Mouse (Mus musculus): Measurements from ENCODE around the gene Rho. TPM values are rescaled to one million over a fixed set of nuclear protein-coding genes. Genes with fewer than 3 reads are reported as not detected.

Rho gene
- polyA plus RNA-seq, 1 experiment from 2014 or later = 0.17 TPM

- H3K27me3 ChIP-seq = no peaks in the 10 kb centered on the region
- 68% methylated on average over 1 of the region's 1 CpGs for WGBS
- no peaks in the 10 kb centered on the region for H3K36me3 ChIP-seq
- no peak overlapping the region for H3K4me2 ChIP-seq (replicated peaks)
- no peaks in the 10 kb centered on the region for H3K9me3 ChIP-seq
- H3K4me1 ChIP-seq = 0 out of 2 replicates have a peak, but pooled peaks cover 7% of the 10 kb centered on the region
- H3K9ac ChIP-seq = no peak overlapping the region
- ATAC-seq (ENCODE audit: insufficient number of reproducible peaks, insufficient read depth, low FRiP score, low TSS enrichment) = no peak
- H3K27ac ChIP-seq = no peak overlapping the region
- no peak overlapping the region for H3K4me3 ChIP-seq
These were observed 7.2 kb downstream of the Rho start for GRCm38 (mm10) chr6:115938798-115939197.

- H3K36me3 ChIP-seq = no peaks in the 10 kb centered on the region
- no peak overlapping the region for H3K9ac ChIP-seq
- WGBS = 79% methylated on average over 1 of the region's 1 CpGs
- H3K4me2 ChIP-seq (replicated peaks) = no peak overlapping the region
- no peak overlapping the region for H3K4me3 ChIP-seq
- no peak overlapping the region for H3K27ac ChIP-seq
- no peaks in the 10 kb centered on the region for H3K27me3 ChIP-seq
- H3K9me3 ChIP-seq = no peaks in the 10 kb centered on the region
- ATAC-seq (ENCODE audit: insufficient number of reproducible peaks, insufficient read depth, low FRiP score, low TSS enrichment) = no peak
- 0 out of 2 replicates have a peak, but pooled peaks cover 7% of the 10 kb centered on the region for H3K4me1 ChIP-seq
These were observed 9.1 kb downstream of the Rho start for GRCm38 (mm10) chr6:115940603-115941002.

GRCm38 (mm10) chr6:115941128-115941527, 9.6 kb downstream of the Rho start:
- H3K9me3 ChIP-seq = no peaks in the 10 kb centered on the region
- 0 out of 2 replicates have a peak, but pooled peaks cover 7% of the 10 kb centered on the region for H3K4me1 ChIP-seq
- no peak overlapping the region for H3K4me2 ChIP-seq (replicated peaks)
- WGBS = 11% methylated on average over 8 of the region's 12 CpGs
- H3K36me3 ChIP-seq = no peaks in the 10 kb centered on the region
- no peak overlapping the region for H3K9ac ChIP-seq
- H3K27me3 ChIP-seq = no peaks in the 10 kb centered on the region
- H3K4me3 ChIP-seq = no peak overlapping the region
- ATAC-seq (ENCODE audit: insufficient number of reproducible peaks, insufficient read depth, low FRiP score, low TSS enrichment) = no peak
- H3K27ac ChIP-seq = no peak overlapping the region

DNA sequence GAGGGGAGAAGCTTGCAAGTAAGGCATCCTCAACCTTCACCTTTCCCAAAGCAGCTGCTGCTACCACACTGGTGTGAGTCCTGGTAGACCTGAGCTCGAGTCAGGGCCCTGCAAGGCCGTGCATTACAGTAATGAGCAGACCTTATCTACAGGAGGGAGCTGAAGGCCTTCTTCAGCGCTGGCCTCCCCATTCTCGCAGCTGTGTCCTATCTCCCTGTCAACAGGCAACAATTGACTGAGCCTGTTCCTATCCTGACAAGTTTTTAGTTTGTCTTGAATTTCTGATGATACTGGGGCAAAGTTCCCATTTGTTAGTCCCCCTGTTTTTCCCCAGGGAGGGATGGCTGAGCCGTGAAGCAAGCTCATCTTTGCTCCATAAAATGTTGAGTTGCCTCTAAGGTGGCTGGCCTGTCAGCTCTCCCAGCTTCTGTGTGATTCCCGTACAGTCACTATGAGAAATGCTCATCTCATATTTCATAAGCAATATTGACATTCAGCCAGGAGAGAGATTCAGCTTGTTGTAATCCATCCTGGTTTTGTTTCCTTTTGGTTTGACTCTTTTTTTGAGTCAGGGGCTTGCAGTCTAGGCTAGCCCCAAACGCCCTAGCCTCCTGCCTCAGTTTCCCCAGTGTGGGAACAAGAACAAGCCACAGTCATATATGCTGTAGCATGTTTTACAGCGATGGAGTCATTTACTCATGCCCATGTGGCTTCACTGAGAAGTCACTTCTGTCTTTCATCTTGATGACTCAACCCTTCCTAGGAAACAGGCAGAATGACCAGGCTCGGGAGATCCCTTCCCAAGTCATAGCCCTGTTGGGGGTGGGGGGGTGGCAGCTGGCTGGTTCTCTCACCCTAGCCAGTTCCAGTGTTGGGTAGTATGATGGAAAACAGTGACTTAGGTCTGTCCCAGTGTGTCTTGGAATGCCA, 12.2 kb downstream of the Rho start:
- H3K4me2 ChIP-seq (replicated peaks) = no peak overlapping the region
- H3K9ac ChIP-seq = no peak overlapping the region
- H3K36me3 ChIP-seq = no peaks in the 10 kb centered on the region
- peaks cover 15% of the 10 kb centered on the region for H3K4me1 ChIP-seq
- ATAC-seq (ENCODE audit: insufficient number of reproducible peaks, insufficient read depth, low FRiP score, low TSS enrichment) = no peak
- no peak overlapping the region for H3K4me3 ChIP-seq
- no peaks in the 10 kb centered on the region for H3K27me3 ChIP-seq
- no peak overlapping the region for H3K27ac ChIP-seq
- H3K9me3 ChIP-seq = no peaks in the 10 kb centered on the region
- WGBS = 68% methylated on average over 9 of the region's 9 CpGs

DNA sequence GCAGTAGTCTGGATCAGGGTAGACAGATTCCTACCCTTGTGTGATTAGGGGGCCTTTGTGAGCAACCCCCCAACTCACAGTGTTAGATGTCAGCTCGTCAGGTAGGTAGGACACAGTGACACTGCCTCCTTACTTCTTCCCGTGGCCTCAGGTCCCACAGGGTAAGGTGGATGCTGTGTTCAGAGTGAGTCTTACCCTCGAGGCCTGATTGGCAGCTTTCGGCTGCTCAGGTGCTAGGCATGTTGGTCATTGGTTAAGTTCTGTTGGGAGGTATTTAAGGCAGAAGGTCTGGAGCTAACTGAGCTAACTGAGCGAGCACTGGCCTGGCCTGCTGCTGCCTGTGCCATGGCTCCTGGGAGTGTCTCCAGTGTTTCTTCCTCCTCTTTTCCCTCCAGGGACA, 13.1 kb downstream of the Rho start, which contains the start of gene H1foo:
H1foo (plus strand) TSS at position 301 of the 400 bp plus-strand sequence.
- Histone ChIP-seq H3K36me3 (no peaks in the 10 kb centered on the region), H3K4me1 (peaks cover 15% of the 10 kb centered on the region), H3K4me3 (no peak within 1 kb of the TSS), H3K9ac (no peak within 1 kb of the TSS), H3K9me3 (no peaks in the 10 kb centered on the region), H3K27me3 (no peaks in the 10 kb centered on the region), H3K27ac (no peak within 1 kb of the TSS), H3K4me2 (replicated peaks) (no peak within 1 kb of the TSS)
- no peak for ATAC-seq (ENCODE audit: insufficient number of reproducible peaks, insufficient read depth, low FRiP score, low TSS enrichment)
- 79% methylated on average over 5 of the region's 5 CpGs for WGBS

DNA sequence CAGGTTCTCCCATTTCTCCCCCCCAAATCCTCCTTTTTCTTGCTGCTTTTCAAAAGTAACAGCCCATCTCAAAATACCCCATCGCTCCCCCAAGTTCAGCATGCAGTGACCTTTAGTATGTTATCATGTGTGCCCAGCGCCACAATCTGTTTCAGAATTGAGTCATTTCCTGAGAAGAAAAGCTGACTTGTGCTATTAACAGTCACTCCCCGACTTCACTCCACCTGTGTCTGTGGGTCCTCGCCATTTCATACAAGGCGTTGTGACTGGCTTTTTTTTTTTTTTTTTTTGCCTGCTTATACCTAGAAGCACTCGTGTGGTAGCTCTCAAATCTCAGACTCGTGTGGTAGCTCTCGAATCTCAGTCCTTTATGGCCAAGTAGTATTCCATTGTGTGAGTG, 14.1 kb downstream of the Rho start:
- whole genome bisulfite sequencing = 80% methylated on average over 8 of the region's 8 CpGs
- Histone ChIP-seq H3K9me3 (no peaks in the 10 kb centered on the region), H3K9ac (no peak overlapping the region), H3K27me3 (no peaks in the 10 kb centered on the region), H3K4me2 (replicated peaks) (no peak overlapping the region), H3K27ac (no peak overlapping the region), H3K4me1 (peaks cover 15% of the 10 kb centered on the region), H3K4me3 (no peak overlapping the region), H3K36me3 (no peaks in the 10 kb centered on the region)
- ATAC-seq (ENCODE audit: insufficient number of reproducible peaks, insufficient read depth, low FRiP score, low TSS enrichment) = no peak

DNA sequence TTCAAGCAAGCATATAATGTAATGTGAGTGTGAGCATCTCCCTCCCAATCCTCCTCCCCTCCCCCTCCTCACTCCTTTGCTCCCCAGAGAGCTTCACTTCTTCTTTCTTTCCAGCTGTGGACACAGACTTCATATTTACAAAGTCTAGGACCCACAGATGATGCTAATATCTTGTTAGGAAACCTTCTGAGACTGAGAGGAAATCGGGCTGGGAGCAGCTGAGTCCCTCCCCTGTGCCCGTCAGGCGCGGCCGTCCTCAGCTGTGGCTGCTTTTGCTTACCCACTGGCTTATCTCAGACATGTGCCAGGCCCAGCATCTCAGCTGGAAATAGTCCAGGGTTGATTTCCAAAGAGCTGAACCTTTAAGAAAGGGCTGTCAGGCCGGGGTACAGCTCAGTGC, 14.8 kb downstream of the Rho start:
- no peak for ATAC-seq (ENCODE audit: insufficient number of reproducible peaks, insufficient read depth, low FRiP score, low TSS enrichment)
- no peaks in the 10 kb centered on the region for H3K9me3 ChIP-seq
- H3K4me1 ChIP-seq = peaks cover 11% of the 10 kb centered on the region
- no peak overlapping the region for H3K9ac ChIP-seq
- no peaks in the 10 kb centered on the region for H3K27me3 ChIP-seq
- H3K36me3 ChIP-seq = no peaks in the 10 kb centered on the region
- no peak overlapping the region for H3K4me2 ChIP-seq (replicated peaks)
- H3K4me3 ChIP-seq = no peak overlapping the region
- WGBS = 58% methylated on average over 6 of the region's 6 CpGs
- H3K27ac ChIP-seq = 0 out of 2 replicates have a peak overlapping the region, but pooled peaks have one; percentile 31

- Histone ChIP-seq H3K27me3 (no peaks in the 10 kb centered on the region), H3K4me3 (no peak overlapping the region), H3K36me3 (no peaks in the 10 kb centered on the region), H3K4me1 (peaks cover 31% of the 10 kb centered on the region), H3K9ac (no peak overlapping the region), H3K4me2 (replicated peaks) (no peak overlapping the region), H3K9me3 (0 out of 2 replicates have a peak, but pooled peaks cover 2% of the 10 kb centered on the region), H3K27ac (no peak overlapping the region)
- WGBS = 76% methylated on average over 9 of the region's 9 CpGs
- ATAC-seq (ENCODE audit: insufficient number of reproducible peaks, insufficient read depth, low FRiP score, low TSS enrichment) = no peak
These were observed 23.0 kb downstream of the Rho start for GRCm38 (mm10) chr6:115954506-115955074.

DNA sequence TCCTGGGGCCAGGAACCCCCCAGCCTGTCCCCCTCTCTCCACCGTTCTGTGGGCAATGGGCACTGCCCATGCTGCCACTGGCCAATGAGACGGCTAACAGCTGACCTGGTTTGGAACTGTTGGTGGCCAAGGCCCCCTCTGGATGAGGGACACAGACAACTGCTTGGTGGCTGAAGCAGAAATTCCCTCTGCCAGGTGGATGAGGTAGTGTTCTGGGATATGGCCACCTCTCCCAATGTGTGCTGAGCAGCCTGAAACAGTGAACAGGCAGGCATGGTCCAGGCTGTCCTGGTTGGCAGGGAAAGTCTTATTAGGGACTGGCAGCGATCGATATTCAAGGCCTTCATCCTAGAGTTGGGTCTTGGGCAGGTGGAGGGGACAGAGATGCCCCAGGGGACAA, 23.6 kb downstream of the Rho start:
- H3K27me3 ChIP-seq = no peaks in the 10 kb centered on the region
- no peaks in the 10 kb centered on the region for H3K36me3 ChIP-seq
- 0 out of 2 replicates have a peak, but pooled peaks cover 2% of the 10 kb centered on the region for H3K9me3 ChIP-seq
- H3K4me2 ChIP-seq (replicated peaks) = no peak overlapping the region
- H3K27ac ChIP-seq = no peak overlapping the region
- no peak overlapping the region for H3K9ac ChIP-seq
- peaks cover 32% of the 10 kb centered on the region for H3K4me1 ChIP-seq
- 89% methylated on average over 4 of the region's 4 CpGs for WGBS
- no peak for ATAC-seq (ENCODE audit: insufficient number of reproducible peaks, insufficient read depth, low FRiP score, low TSS enrichment)
- H3K4me3 ChIP-seq = no peak overlapping the region

- Histone ChIP-seq H3K4me3 (no peak overlapping the region), H3K27me3 (no peaks in the 10 kb centered on the region), H3K9me3 (0 out of 2 replicates have a peak, but pooled peaks cover 2% of the 10 kb centered on the region), H3K27ac (no peak overlapping the region), H3K4me1 (peaks cover 32% of the 10 kb centered on the region), H3K9ac (no peak overlapping the region), H3K4me2 (replicated peaks) (no peak overlapping the region), H3K36me3 (no peaks in the 10 kb centered on the region)
- 80% methylated on average over 11 of the region's 11 CpGs for WGBS
- no peak for ATAC-seq (ENCODE audit: insufficient number of reproducible peaks, insufficient read depth, low FRiP score, low TSS enrichment)
These were observed 24.1 kb downstream of the Rho start for GRCm38 (mm10) chr6:115955664-115956063.

DNA sequence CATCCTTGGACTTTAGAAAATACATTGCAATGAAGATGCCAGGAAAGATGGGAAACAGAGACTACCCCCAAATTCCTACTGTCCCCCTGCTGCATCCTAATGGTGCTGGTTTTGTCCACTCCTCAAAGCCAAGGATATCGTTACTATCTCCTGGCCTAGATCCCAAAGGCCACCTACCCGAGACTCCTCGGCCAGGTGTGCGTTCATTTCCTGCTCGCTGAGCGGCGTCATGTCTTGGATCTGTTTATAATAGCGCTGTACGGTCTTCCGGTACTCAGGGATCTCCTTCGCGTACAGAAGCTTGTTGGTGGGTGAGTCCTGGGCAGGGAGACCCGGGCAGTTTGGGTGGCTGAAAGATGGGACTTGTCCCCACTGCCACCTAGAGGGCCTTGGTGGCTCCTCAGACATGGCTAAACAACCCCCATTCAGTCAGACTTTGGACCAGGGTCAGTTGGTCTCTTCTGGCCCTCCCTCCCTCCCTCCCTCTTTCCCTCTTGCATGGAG, 24.9 kb downstream of the Rho start:
- H3K27ac ChIP-seq = 0 out of 2 replicates have a peak overlapping the region, but pooled peaks have one; percentile 66
- ATAC-seq (ENCODE audit: insufficient number of reproducible peaks, insufficient read depth, low FRiP score, low TSS enrichment) = no peak
- H3K4me3 ChIP-seq = no peak overlapping the region
- H3K9ac ChIP-seq = no peak overlapping the region
- H3K4me2 ChIP-seq (replicated peaks) = no peak overlapping the region
- no peaks in the 10 kb centered on the region for H3K27me3 ChIP-seq
- H3K4me1 ChIP-seq = peaks cover 32% of the 10 kb centered on the region
- H3K9me3 ChIP-seq = 0 out of 2 replicates have a peak, but pooled peaks cover 2% of the 10 kb centered on the region
- 84% methylated on average over 13 of the region's 13 CpGs for WGBS
- H3K36me3 ChIP-seq = no peaks in the 10 kb centered on the region

Measured in embryonic facial prominence, embryonic 12.5 days (tissue).